Mouse (Mus musculus): ENCODE data around the gene Prkaa2. TPM values are rescaled to one million over a fixed set of nuclear protein-coding genes. Genes with fewer than 3 reads are reported as not detected.
A peak's percentile ranks its signal among the peaks of the same experiment; 100 is the strongest.

The Prkaa2 gene
- 2.3 and 2.6 TPM in 2 replicates for polyA plus RNA-seq (2015; fragmentation: Nextera tagmentation; extraction: Ambion mirVana)

- TF ChIP-seq EP300 (IDR thresholded peaks at IDR 0.05) = no peak
- peak; percentile 44; the same call in 1 of the 2 replicates for TF ChIP-seq CTCF (IDR thresholded peaks at IDR 0.05)
- ATAC-seq (peak; percentile 96), DNase-seq (ENCODE audit: low spot score) (peak; percentile 78)
- Histone ChIP-seq H3K27me3 (replicated peaks; ENCODE audit: insufficient read depth, low read length) (no peaks in the 10 kb centered on the region), H3K9me3 (ENCODE audit: low read length) (no peaks in the 10 kb centered on the region), H3K27ac (ENCODE audit: low read length) (no peak within 1 kb of the TSS), H3K4me3 (ENCODE audit: low read depth, low read length) (peak within 1 kb of the TSS; percentile 69), H3K9ac (replicated peaks; ENCODE audit: low read depth) (peak within 1 kb of the TSS; percentile 59), H3K36me3 (ENCODE audit: insufficient read depth, low read length) (no peaks in the 10 kb centered on the region), H3K4me1 (ENCODE audit: insufficient read depth, low read depth, low read length) (no peaks in the 10 kb centered on the region), H3K4me2 (replicated peaks; ENCODE audit: low read depth, low read length) (peak within 1 kb of the TSS; percentile 97)
- under 1% methylated on average over 51 of the region's 80 CpGs for WGBS
These were observed at the start of gene Prkaa2 for GRCm38 (mm10) chr4:105109199-105109989. TSS of gene Prkaa2 (minus strand) at chr4:105109890.

GRCm38 (mm10) chr4:105159531-105159870 lies 49.8 kb upstream of the Prkaa2 start:
- no peak for ATAC-seq
- no peak for DNase-seq (ENCODE audit: low spot score)
- Histone ChIP-seq H3K27ac (ENCODE audit: low read length) (no peak overlapping the region), H3K9ac (replicated peaks; ENCODE audit: low read depth) (peak overlapping the region; percentile 92), H3K4me1 (ENCODE audit: insufficient read depth, low read depth, low read length) (no peaks in the 10 kb centered on the region; the same call in 1 of the 2 replicates), H3K27me3 (replicated peaks; ENCODE audit: insufficient read depth, low read length) (no peaks in the 10 kb centered on the region), H3K36me3 (ENCODE audit: insufficient read depth, low read length) (0 out of 2 replicates have a peak, but pooled peaks cover 12% of the 10 kb centered on the region), H3K9me3 (ENCODE audit: low read length) (no peaks in the 10 kb centered on the region), H3K4me2 (replicated peaks; ENCODE audit: low read depth, low read length) (peak overlapping the region; percentile 71), H3K4me3 (ENCODE audit: low read depth, low read length) (peak overlapping the region; percentile 84)
- no peak for TF ChIP-seq EP300 (IDR thresholded peaks at IDR 0.05)
- TF ChIP-seq CTCF (IDR thresholded peaks at IDR 0.05) = no peak
- 12% methylated on average over 6 of the region's 6 CpGs for WGBS

GRCm38 (mm10) chr4:105158651-105159530 lies 49.2 kb upstream of the Prkaa2 start:
- no peaks in the 10 kb centered on the region; the same call in 1 of the 2 replicates for H3K4me1 ChIP-seq (ENCODE audit: insufficient read depth, low read depth, low read length)
- 2% methylated on average over 18 of the region's 18 CpGs for WGBS
- no peaks in the 10 kb centered on the region for H3K9me3 ChIP-seq (ENCODE audit: low read length)
- peak overlapping the region; percentile 92 for H3K9ac ChIP-seq (replicated peaks; ENCODE audit: low read depth)
- TF ChIP-seq CTCF (IDR thresholded peaks at IDR 0.05) (peak; percentile 55), EP300 (IDR thresholded peaks at IDR 0.05) (no peak)
- DNase-seq (ENCODE audit: low spot score) = peak; percentile 61
- H3K27me3 ChIP-seq (replicated peaks; ENCODE audit: insufficient read depth, low read length) = no peaks in the 10 kb centered on the region
- H3K36me3 ChIP-seq (ENCODE audit: insufficient read depth, low read length) = 0 out of 2 replicates have a peak, but pooled peaks cover 12% of the 10 kb centered on the region
- H3K4me3 ChIP-seq (ENCODE audit: low read depth, low read length) = peak overlapping the region; percentile 84
- peak overlapping the region; percentile 71 for H3K4me2 ChIP-seq (replicated peaks; ENCODE audit: low read depth, low read length)
- ATAC-seq = no peak
- H3K27ac ChIP-seq (ENCODE audit: low read length) = peak overlapping the region; percentile 92

GRCm38 (mm10) chr4:105158169-105158555 lies 48.5 kb upstream of the Prkaa2 start:
- WGBS = 4% methylated on average over 26 of the region's 26 CpGs
- no peaks in the 10 kb centered on the region; the same call in 1 of the 2 replicates for H3K4me1 ChIP-seq (ENCODE audit: insufficient read depth, low read depth, low read length)
- ATAC-seq (peak; percentile 69), DNase-seq (ENCODE audit: low spot score) (peak; percentile 88)
- no peaks in the 10 kb centered on the region for H3K9me3 ChIP-seq (ENCODE audit: low read length)
- H3K27me3 ChIP-seq (replicated peaks; ENCODE audit: insufficient read depth, low read length) = no peaks in the 10 kb centered on the region
- H3K4me3 ChIP-seq (ENCODE audit: low read depth, low read length) = peak overlapping the region; percentile 84
- H3K36me3 ChIP-seq (ENCODE audit: insufficient read depth, low read length) = 0 out of 2 replicates have a peak, but pooled peaks cover 7% of the 10 kb centered on the region
- peak overlapping the region; percentile 92 for H3K9ac ChIP-seq (replicated peaks; ENCODE audit: low read depth)
- H3K4me2 ChIP-seq (replicated peaks; ENCODE audit: low read depth, low read length) = peak overlapping the region; percentile 71
- H3K27ac ChIP-seq (ENCODE audit: low read length) = peak overlapping the region; percentile 92
- TF ChIP-seq EP300 (IDR thresholded peaks at IDR 0.05) (no peak), CTCF (IDR thresholded peaks at IDR 0.05) (peak; percentile 66)

GRCm38 (mm10) chr4:105157276-105158168 lies 47.8 kb upstream of the Prkaa2 start, which contains the start of gene Plpp3:
TSS of gene Plpp3 (plus strand) at chr4:105157347.
- DNase-seq (ENCODE audit: low spot score) = peak; percentile 97
- no peak; the same call in 1 of the 2 replicates for TF ChIP-seq CTCF (IDR thresholded peaks at IDR 0.05)
- TF ChIP-seq EP300 (IDR thresholded peaks at IDR 0.05) = no peak; the same call in 1 of the 2 replicates

More at GRCm38 (mm10) chr4:105157276-105158168, 47.8 kb upstream of the Prkaa2 start, which contains the start of gene Plpp3:
- Histone ChIP-seq H3K9ac (replicated peaks; ENCODE audit: low read depth) (peak within 1 kb of the TSS; percentile 92), H3K9me3 (ENCODE audit: low read length) (no peaks in the 10 kb centered on the region), H3K36me3 (ENCODE audit: insufficient read depth, low read length) (0 out of 2 replicates have a peak, but pooled peaks cover 6% of the 10 kb centered on the region), H3K27me3 (replicated peaks; ENCODE audit: insufficient read depth, low read length) (no peaks in the 10 kb centered on the region), H3K27ac (ENCODE audit: low read length) (peak within 1 kb of the TSS; percentile 92), H3K4me2 (replicated peaks; ENCODE audit: low read depth, low read length) (peak within 1 kb of the TSS; percentile 71), H3K4me3 (ENCODE audit: low read depth, low read length) (peak within 1 kb of the TSS; percentile 84), H3K4me1 (ENCODE audit: insufficient read depth, low read depth, low read length) (no peaks in the 10 kb centered on the region; the same call in 1 of the 2 replicates)
- ATAC-seq = peak; percentile 86
- WGBS = under 1% methylated on average over 77 of the region's 77 CpGs
